Mouse (Mus musculus): ENCODE measurements around the gene Usp45. TPM values are rescaled to one million over a fixed set of nuclear protein-coding genes. Genes with fewer than 3 reads are reported as not detected.

Gene Usp45
- polyA plus RNA-seq, 1 experiment from 2014 or later: 7.2 TPM

DNA sequence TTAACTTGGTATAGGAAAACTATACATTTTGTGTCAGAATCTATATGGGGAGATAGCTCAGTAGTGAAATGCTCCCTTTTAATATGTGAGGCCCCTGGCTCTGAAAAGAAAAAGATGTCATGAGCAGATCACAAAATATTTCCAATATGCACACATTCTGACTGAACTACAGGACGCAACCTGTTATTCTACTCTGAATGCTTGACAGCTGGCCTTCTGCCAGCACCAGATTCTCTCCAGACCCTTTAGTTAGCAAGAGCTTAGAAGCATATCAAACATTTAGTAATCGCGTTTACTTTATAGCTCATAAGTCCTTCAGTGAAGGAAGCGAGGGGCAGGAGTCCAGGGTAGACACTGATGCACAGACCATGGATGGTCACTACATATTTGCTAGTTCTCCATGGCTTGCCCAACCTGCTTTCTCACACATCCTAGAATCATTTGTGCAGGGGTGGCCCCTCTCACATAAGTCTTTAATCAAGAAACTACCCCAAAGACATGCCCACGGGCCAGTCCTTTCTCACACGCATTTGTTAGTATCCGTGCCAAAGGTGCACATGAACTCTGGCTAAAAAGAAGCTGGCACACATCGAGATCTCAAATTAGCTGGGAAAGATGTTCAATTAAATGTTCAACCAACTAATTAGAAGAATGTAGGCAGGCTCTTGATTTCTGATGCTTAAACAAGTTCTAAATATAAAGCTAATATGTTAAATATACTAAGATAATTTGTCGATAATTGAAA, 5.4 kb upstream of the Usp45 start:
- 87% methylated on average over 9 of the region's 9 CpGs for WGBS

DNA sequence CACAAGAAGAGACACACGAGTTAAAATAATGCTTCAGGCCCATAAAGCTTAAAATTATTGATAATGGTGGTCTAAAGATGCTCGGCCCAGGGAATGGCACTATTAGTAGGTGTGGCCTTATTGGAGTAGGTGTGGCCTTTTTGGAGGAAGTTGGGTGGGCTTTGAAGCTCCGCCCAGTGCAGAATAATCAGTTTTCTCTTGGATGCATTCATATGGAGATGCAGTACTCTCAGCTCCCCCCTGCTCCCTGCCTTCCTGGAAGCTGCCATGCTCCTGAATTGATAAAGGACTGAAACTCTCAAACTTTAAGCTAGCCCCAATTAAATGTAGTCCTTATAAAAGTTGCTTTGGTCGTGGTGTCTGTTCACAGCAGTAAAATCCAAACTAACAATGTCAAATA, 3.1 kb upstream of the Usp45 start:
- no peak overlapping the region for H3K4me3 ChIP-seq (ENCODE audit: low read length)
- H3K4me1 ChIP-seq (ENCODE audit: insufficient read depth, low read length): peaks cover 7% of the 10 kb centered on the region; the same call in 1 of the 2 replicates
- no peak overlapping the region for H3K4me2 ChIP-seq (replicated peaks; ENCODE audit: low read depth, low read length)
- H3K27me3 ChIP-seq (ENCODE audit: insufficient read depth, low read length): no peaks in the 10 kb centered on the region
- no peak overlapping the region for H3K9ac ChIP-seq (replicated peaks; ENCODE audit: low read length)
- no peak for ATAC-seq (ENCODE audit: low FRiP score, low TSS enrichment)
- H3K9me3 ChIP-seq (ENCODE audit: low read length): peaks cover 5% of the 10 kb centered on the region; the same call in 1 of the 2 replicates
- peaks cover 6% of the 10 kb centered on the region; the same call in 1 of the 2 replicates for H3K36me3 ChIP-seq (ENCODE audit: insufficient read depth, low read length)
- 68% methylated on average over 4 of the region's 4 CpGs for WGBS
- no peak overlapping the region for H3K27ac ChIP-seq (ENCODE audit: low read length)

More for the DNA sequence above, 5.4 kb upstream of the Usp45 start:
- H3K27ac ChIP-seq (ENCODE audit: low read length): no peak overlapping the region
- no peak for ATAC-seq (ENCODE audit: low FRiP score, low TSS enrichment)
- H3K27me3 ChIP-seq (ENCODE audit: insufficient read depth, low read length): no peaks in the 10 kb centered on the region
- peaks cover 5% of the 10 kb centered on the region; the same call in 1 of the 2 replicates for H3K9me3 ChIP-seq (ENCODE audit: low read length)
- H3K4me1 ChIP-seq (ENCODE audit: insufficient read depth, low read length): peaks cover 5% of the 10 kb centered on the region; the same call in 1 of the 2 replicates
- no peak overlapping the region for H3K4me3 ChIP-seq (ENCODE audit: low read length)
- peaks cover 12% of the 10 kb centered on the region; the same call in 1 of the 2 replicates for H3K36me3 ChIP-seq (ENCODE audit: insufficient read depth, low read length)
- no peak overlapping the region for H3K4me2 ChIP-seq (replicated peaks; ENCODE audit: low read depth, low read length)
- H3K9ac ChIP-seq (replicated peaks; ENCODE audit: low read length): no peak overlapping the region

DNA sequence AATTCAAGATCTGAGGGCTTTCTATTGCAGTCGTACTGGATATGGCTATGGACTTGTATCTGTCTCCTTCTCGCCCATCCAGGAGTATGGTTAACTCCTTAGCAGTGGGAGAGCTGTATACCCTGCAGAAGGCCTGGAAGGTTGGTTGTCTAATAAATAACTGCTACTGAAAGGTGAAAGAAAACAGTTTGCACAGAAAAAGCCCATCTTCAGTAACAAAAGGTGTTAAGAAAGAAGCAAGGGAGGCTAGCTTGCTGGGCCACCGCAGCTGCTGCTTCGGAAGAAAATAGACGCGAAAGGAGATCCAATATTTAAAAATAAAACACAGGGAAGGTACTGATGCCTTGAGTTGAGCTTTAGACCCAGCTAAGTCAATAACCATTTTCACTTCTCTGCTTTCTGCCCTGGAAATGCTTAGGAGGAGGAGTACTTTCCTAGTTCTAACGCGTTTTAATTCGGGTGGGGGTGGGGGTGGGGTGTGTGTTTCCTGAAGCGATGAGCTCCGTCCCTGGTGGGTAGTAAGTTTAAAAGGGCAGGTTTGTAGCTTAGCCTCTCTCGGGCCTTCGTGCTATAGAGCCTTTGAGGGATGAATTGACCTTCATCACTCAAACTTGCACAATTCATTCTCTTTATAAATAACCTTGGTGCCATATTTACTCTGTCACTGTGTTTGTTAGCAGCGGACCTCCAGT, 639 bp upstream of the Usp45 start:
- peak overlapping the region; percentile 79 for H3K4me2 ChIP-seq (replicated peaks; ENCODE audit: low read depth, low read length)
- WGBS: 20% methylated on average over 14 of the region's 14 CpGs
- peak; percentile 37; the same call in 1 of the 2 replicates for ATAC-seq (ENCODE audit: low FRiP score, low TSS enrichment)

GRCm38 (mm10) chr4:21771064-21771463, 4.1 kb downstream of the Usp45 start:
- Histone ChIP-seq H3K27ac (ENCODE audit: low read length) (no peak overlapping the region), H3K9me3 (ENCODE audit: low read length) (no peaks in the 10 kb centered on the region; the same call in none of the 2 replicates), H3K36me3 (ENCODE audit: insufficient read depth, low read length) (no peaks in the 10 kb centered on the region), H3K4me1 (ENCODE audit: insufficient read depth, low read length) (peaks cover 6% of the 10 kb centered on the region; the same call in 1 of the 2 replicates), H3K9ac (replicated peaks; ENCODE audit: low read length) (no peak overlapping the region), H3K27me3 (ENCODE audit: insufficient read depth, low read length) (no peaks in the 10 kb centered on the region), H3K4me2 (replicated peaks; ENCODE audit: low read depth, low read length) (no peak overlapping the region), H3K4me3 (ENCODE audit: low read length) (no peak overlapping the region)
- 73% methylated on average over 1 of the region's 1 CpGs for whole genome bisulfite sequencing
- no peak for ATAC-seq (ENCODE audit: low FRiP score, low TSS enrichment)

More for the DNA sequence above, 639 bp upstream of the Usp45 start:
- H3K27ac ChIP-seq (ENCODE audit: low read length): no peak overlapping the region
- no peaks in the 10 kb centered on the region for H3K27me3 ChIP-seq (ENCODE audit: insufficient read depth, low read length)
- H3K36me3 ChIP-seq (ENCODE audit: insufficient read depth, low read length): no peaks in the 10 kb centered on the region
- H3K9me3 ChIP-seq (ENCODE audit: low read length): no peaks in the 10 kb centered on the region; the same call in 1 of the 2 replicates
- peak overlapping the region; percentile 72 for H3K4me3 ChIP-seq (ENCODE audit: low read length)
- H3K4me1 ChIP-seq (ENCODE audit: insufficient read depth, low read length): peaks cover 7% of the 10 kb centered on the region; the same call in 1 of the 2 replicates
- peak overlapping the region; percentile 75 for H3K9ac ChIP-seq (replicated peaks; ENCODE audit: low read length)

DNA sequence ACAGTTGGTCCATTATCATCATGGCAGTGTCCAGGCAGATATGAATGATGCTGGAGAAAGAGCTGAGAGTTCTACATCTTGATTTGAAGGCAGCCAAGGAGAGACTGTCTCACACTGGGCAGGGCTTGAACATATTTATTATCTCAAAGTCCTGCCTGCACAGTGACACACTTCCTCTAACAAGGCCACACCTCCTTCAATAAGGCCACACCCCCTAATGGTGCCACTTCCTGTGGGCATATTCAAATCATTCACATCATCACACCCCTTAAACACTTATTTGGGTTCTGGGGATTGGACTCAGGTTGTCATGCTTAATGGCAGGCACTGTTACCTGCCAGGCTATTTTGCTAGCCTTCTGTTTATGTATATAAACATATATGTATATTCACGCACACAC, 5.3 kb downstream of the Usp45 start:
- Histone ChIP-seq H3K4me1 (ENCODE audit: insufficient read depth, low read length) (peaks cover 5% of the 10 kb centered on the region; the same call in 1 of the 2 replicates), H3K9ac (replicated peaks; ENCODE audit: low read length) (no peak overlapping the region), H3K4me2 (replicated peaks; ENCODE audit: low read depth, low read length) (no peak overlapping the region), H3K36me3 (ENCODE audit: insufficient read depth, low read length) (no peaks in the 10 kb centered on the region), H3K4me3 (ENCODE audit: low read length) (no peak overlapping the region), H3K27ac (ENCODE audit: low read length) (no peak overlapping the region), H3K27me3 (ENCODE audit: insufficient read depth, low read length) (no peaks in the 10 kb centered on the region), H3K9me3 (ENCODE audit: low read length) (no peaks in the 10 kb centered on the region; the same call in none of the 2 replicates)
- WGBS: 95% methylated on average over 1 of the region's 1 CpGs
- ATAC-seq (ENCODE audit: low FRiP score, low TSS enrichment): no peak

DNA sequence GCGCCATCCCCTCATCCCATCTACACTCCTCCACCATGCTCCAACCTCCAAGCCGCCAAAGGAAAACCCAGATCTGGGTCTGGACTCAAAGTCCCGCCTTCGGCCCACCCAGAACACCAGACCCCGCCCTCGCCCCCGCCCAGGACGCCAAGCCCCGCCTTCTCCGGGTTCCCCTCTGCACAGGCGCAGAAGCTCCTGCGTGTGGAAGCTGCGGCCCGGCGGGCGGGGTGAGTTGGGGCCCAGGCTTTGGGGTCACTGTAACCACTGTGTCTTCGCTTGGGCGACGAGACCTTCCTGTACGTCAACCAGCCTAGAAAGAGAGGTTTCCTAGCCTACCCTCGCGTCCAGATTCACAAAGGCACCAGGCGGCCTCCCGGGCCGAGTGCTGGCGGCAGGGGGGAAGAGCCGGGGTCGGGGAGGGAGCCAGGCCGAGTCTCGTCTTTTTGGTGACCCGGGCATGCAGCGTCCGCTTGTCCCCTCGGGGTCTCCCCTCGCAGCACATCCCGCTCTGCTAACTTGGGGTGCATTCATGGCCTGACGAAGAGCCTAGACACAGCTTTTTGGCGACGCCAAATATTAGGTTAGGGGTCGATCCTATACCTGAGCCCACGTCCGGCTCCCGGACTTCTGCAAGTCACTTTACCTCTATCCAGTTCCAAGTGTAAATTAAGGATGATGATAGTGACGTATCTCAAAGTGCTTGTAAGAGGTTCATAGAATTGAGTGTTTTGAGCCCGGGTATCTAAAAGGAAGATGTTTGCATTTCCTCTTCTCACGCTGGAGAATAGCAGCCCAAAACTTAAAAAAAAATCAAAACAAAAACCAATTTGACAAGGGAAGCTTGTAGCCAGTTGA, 9.4 kb downstream of the Usp45 start:
- H3K27me3 ChIP-seq (ENCODE audit: insufficient read depth, low read length): no peaks in the 10 kb centered on the region
- H3K9me3 ChIP-seq (ENCODE audit: low read length): no peaks in the 10 kb centered on the region; the same call in 1 of the 2 replicates
- H3K9ac ChIP-seq (replicated peaks; ENCODE audit: low read length): peak overlapping the region; percentile 87
- WGBS: under 1% methylated on average over 46 of the region's 46 CpGs
- H3K4me2 ChIP-seq (replicated peaks; ENCODE audit: low read depth, low read length): peak overlapping the region; percentile 64
- H3K36me3 ChIP-seq (ENCODE audit: insufficient read depth, low read length): peaks cover 6% of the 10 kb centered on the region; the same call in 1 of the 2 replicates
- H3K27ac ChIP-seq (ENCODE audit: low read length): 0 out of 2 replicates have a peak overlapping the region, but pooled peaks have one; percentile 33
- H3K4me1 ChIP-seq (ENCODE audit: insufficient read depth, low read length): peaks cover 6% of the 10 kb centered on the region; the same call in 1 of the 2 replicates
- peak; percentile 98 for ATAC-seq (ENCODE audit: low FRiP score, low TSS enrichment)
- H3K4me3 ChIP-seq (ENCODE audit: low read length): peak overlapping the region; percentile 92

- Histone ChIP-seq H3K9me3 (ENCODE audit: low read length) (no peaks in the 10 kb centered on the region; the same call in 1 of the 2 replicates), H3K36me3 (ENCODE audit: insufficient read depth, low read length) (peaks cover 8% of the 10 kb centered on the region; the same call in 1 of the 2 replicates), H3K4me3 (ENCODE audit: low read length) (peak overlapping the region; percentile 92), H3K27me3 (ENCODE audit: insufficient read depth, low read length) (no peaks in the 10 kb centered on the region), H3K4me2 (replicated peaks; ENCODE audit: low read depth, low read length) (peak overlapping the region; percentile 64), H3K27ac (ENCODE audit: low read length) (no peak overlapping the region), H3K9ac (replicated peaks; ENCODE audit: low read length) (peak overlapping the region; percentile 87), H3K4me1 (ENCODE audit: insufficient read depth, low read length) (peaks cover 6% of the 10 kb centered on the region; the same call in 1 of the 2 replicates)
- 9% methylated on average over 9 of the region's 9 CpGs for WGBS
- ATAC-seq (ENCODE audit: low FRiP score, low TSS enrichment): no peak
Observed at GRCm38 (mm10) chr4:21776946-21777265, 9.9 kb downstream of the Usp45 start.

DNA sequence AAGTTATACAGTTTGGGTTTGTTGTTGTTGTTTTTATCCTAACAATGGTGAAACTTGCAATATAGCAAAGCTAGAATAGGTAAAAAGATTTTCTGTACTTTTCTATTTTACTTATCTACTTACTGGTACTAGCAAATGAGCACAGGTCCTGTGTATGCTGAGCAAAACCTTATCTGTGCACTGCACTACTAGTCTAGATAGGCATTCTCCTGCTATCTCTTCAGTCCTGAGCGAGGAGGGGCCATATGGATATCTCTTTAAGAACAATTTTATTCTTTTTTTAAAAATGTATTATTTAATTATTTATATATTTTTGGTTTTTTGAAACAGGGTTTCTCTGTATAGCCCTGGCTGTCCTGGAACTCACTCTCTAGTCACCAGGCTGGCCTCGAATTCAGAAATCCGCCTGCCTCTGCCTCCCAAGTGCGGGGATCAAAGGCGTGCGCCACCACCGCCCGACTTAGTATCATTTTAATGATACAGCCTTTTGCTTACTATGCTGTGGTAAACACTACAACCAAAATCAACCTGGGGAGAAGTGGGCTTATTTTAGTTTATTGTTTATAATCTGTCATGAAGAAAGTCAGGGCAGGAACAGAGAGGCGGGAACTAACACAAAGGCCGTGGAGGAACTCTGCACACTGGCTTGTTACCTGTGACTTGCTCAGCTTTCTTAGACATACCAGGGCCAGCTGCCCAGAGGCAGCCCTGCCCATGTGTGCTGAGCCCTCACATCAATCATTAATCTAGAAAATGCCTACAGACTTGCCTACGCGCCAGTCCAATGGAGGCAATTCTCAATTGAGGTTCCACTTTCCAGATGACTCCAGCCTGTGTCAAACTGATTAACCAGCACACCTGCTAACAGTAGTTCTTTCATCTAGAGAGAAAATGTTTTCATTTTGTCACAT, 14.1 kb downstream of the Usp45 start:
- no peaks in the 10 kb centered on the region for H3K27me3 ChIP-seq (ENCODE audit: insufficient read depth, low read length)
- H3K9ac ChIP-seq (replicated peaks; ENCODE audit: low read length): no peak overlapping the region
- H3K4me1 ChIP-seq (ENCODE audit: insufficient read depth, low read length): peaks cover 6% of the 10 kb centered on the region; the same call in 1 of the 2 replicates
- H3K27ac ChIP-seq (ENCODE audit: low read length): no peak overlapping the region
- 91% methylated on average over 12 of the region's 12 CpGs for WGBS
- H3K4me2 ChIP-seq (replicated peaks; ENCODE audit: low read depth, low read length): no peak overlapping the region
- no peaks in the 10 kb centered on the region for H3K9me3 ChIP-seq (ENCODE audit: low read length)
- H3K36me3 ChIP-seq (ENCODE audit: insufficient read depth, low read length): peaks cover 35% of the 10 kb centered on the region
- peak; percentile 70; the same call in 1 of the 2 replicates for ATAC-seq (ENCODE audit: low FRiP score, low TSS enrichment)
- H3K4me3 ChIP-seq (ENCODE audit: low read length): no peak overlapping the region

All from kidney, embryonic 16.5 days (tissue).